Mouse (Mus musculus) erythroblast, embryonic 14.5 days (primary cell): Measurements from ENCODE around the gene Lefty1.
"Not testable (repeated sequence)": the region's sequence is repeated elsewhere in the genome, so short reads cannot be mapped to it uniquely, and the experiment has no call there.

Source experiments
- GATA1 ChIP-seq: IDR thresholded peaks from 2 replicates; pipeline ENCODE4 v1.6.1; 2012; ENCODE audit warnings: low read length, inconsistent platforms, mixed read lengths
- TAL1 ChIP-seq: IDR thresholded peaks from 3 replicates; pipeline ENCODE4 v1.6.1; 2012; ENCODE audit warnings: low read length, inconsistent platforms, mixed read lengths

DNA sequence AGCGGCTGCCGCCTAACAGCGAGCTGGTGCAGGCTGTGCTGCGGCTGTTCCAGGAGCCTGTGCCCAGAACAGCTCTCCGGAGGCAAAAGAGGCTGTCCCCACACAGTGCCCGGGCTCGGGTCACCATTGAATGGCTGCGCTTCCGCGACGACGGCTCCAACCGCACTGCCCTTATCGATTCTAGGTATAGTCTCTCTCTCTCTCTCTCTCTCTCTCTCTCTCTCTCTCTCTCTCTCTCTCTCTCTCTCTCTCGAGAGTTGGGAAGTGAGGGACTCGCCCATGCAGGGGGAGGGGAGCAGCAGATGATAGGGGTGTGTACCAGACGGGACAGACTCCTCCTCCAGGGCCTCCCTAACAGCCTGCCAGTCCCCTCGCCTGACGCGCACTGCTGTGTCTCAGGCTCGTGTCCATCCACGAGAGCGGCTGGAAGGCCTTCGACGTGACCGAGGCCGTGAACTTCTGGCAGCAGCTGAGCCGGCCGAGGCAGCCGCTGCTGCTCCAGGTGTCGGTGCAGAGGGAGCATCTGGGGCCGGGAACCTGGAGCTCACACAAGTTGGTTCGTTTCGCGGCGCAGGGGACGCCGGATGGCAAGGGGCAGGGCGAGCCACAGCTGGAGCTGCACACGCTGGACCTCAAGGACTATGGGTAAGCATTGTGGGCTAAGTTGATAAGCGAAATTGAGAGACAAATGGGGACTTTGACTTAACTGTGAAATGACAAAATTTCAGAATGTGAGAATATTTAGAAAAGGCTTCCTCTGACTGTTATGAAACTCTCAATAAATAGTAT is 2.0 kb downstream of the Lefty1 start:
- not testable (repeated sequence) for TF ChIP-seq TAL1, GATA1
